Mouse (Mus musculus) hindbrain, postnatal 0 days (tissue): ENCODE data around the gene Eprs. TPM values are rescaled to one million over a fixed set of nuclear protein-coding genes. Genes with fewer than 3 reads are reported as not detected.
"Not testable (repeated sequence)": the region's sequence is repeated elsewhere in the genome, so short reads cannot be mapped to it uniquely, and the experiment has no call there.

Source experiments
- ATAC-seq: fragments of 200-750 bp; cut with Nextera tagmentation; 2 replicates; pipeline ENCODE4 v1.8.0; 2017; ENCODE audit warnings: mild to moderate bottlenecking, moderate TSS enrichment, moderate library complexity
- DNase-seq: peaks from one replicate; pipeline ENCODE4 v3.0.0-alpha.2; 2015; ENCODE audit warnings: low spot score
- H3K27ac ChIP-seq: fragments of 300-500 bp; sonication (generic); 2 replicates; pipeline ENCODE4 v1.5.1; 2014; ENCODE audit warnings: mild to moderate bottlenecking
- H3K27me3 ChIP-seq: fragments of 300-500 bp; sonication (generic); 2 replicates; pipeline ENCODE4 v1.6.1; 2014; ENCODE audit warnings: low read length, mixed read lengths; ENCODE audit not compliant: insufficient read depth
- H3K36me3 ChIP-seq: fragments of 300-500 bp; sonication (generic); 2 replicates; pipeline ENCODE4 v1.6.1; 2014; ENCODE audit warnings: low read length, mixed read lengths; ENCODE audit not compliant: insufficient read depth
- H3K4me1 ChIP-seq: fragments of 300-500 bp; sonication (generic); 2 replicates; pipeline ENCODE4 v1.6.1; 2014; ENCODE audit warnings: antibody characterized with exemption, low read length, mixed read lengths; ENCODE audit not compliant: insufficient read depth
- H3K4me2 ChIP-seq: fragments of 300-500 bp; sonication (generic); 2 replicates; pipeline ENCODE4 v1.6.1; 2014; ENCODE audit warnings: low read depth, mild to moderate bottlenecking, low read length, moderate library complexity, mixed read lengths
- H3K4me3 ChIP-seq: fragments of 300-500 bp; sonication (generic); 2 replicates; pipeline ENCODE4 v1.5.1; 2014; ENCODE audit warnings: low read length
- H3K9ac ChIP-seq: fragments of 300-500 bp; sonication (generic); replicated peaks from 2 replicates; pipeline ENCODE4 v1.6.1; 2014; ENCODE audit warnings: mild to moderate bottlenecking, low read length, moderate library complexity, mixed read lengths
- H3K9me3 ChIP-seq: fragments of 300-500 bp; sonication (generic); 2 replicates; pipeline ENCODE4 v1.6.1; 2016; ENCODE audit warnings: low read length, mixed read lengths
- CTCF ChIP-seq: IDR thresholded peaks from 2 replicates; pipeline ENCODE4 v1.5.1; 2016; ENCODE audit warnings: antibody characterized with exemption, control low read depth, low read depth
- WGBS: fragments of 180-500 bp; shearing (Covaris S2); extraction: QIAGEN DNeasy Blood & Tissue Kit; methylation state at CpG from one replicate; pipeline ENCODE4 v1.1.7; 2014; 5-methylcytosine and 5-hydroxymethylcytosine counted together
- polyA plus RNA-seq: library from polyadenylated mRNA; unstranded; fragments of >200 nt; fragmentation: Nextera tagmentation; extraction: Ambion mirVana; gene quantifications from 2 replicates; pipeline ENCODE4 v1.2.1, GENCODE M21; 2015
- total RNA-seq: library from RNA; depleted of rRNA; stranded (reverse); fragments of >200 nt; gene quantifications from 2 replicates; pipeline ENCODE4 v1.2.3, GENCODE M21; 2014; rRNA removed

The Eprs gene
- total RNA-seq (66.0 and 69.5 TPM in 2 replicates), polyA plus RNA-seq (135 and 138 TPM in 2 replicates)

DNA sequence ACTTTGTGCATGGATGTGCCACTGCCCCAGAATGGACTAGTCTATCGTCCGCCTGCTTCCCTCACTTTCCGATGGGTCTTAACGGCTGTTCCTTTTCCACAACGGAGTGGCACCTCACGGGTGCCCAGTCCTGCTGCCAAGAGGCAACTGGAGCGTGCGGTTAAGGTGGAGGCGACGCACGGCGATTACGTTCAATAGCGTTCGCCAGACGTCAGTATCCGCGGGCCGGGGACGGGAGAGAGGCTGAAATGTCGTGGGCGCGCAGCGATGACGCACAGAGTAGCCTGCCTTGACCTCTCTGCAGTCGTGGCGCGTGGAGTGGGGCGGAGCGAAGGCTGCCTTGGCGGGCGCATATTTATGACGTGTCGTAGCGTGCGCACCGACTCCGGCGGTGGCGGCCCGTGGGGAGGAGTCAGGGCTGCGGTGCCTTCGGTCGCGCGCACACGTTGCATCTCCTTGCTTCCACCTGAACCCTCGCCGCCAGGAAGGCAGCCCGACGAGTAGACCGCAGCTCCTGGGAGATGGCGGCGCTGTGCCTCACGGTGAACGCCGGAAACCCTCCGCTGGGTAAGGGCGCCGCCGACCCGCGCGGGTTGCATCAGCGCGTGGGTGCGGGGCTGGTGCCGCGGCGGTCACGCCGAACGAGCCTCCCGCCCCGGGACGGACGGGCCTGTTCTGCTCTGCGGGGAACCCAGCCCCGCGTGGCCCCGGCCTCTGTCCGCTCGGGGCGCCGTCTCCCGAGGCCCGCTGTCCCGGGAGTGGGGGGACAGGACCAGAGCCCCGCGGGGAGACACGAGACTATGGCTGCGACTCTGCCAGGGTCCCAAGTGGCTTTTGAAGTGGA is at the start of gene Eprs:
Gene Eprs (plus strand): TSS at position 368 of the 844 bp plus-strand sequence.
- ATAC-seq = peak; percentile 99
- H3K4me3 ChIP-seq = peak within 1 kb of the TSS; percentile 87
- peak; percentile 24; the same call in 1 of the 2 replicates for TF ChIP-seq CTCF
- under 1% methylated on average over 91 of the region's 92 CpGs for WGBS
- H3K9ac ChIP-seq = peak within 1 kb of the TSS; percentile 77
- H3K36me3 ChIP-seq = peaks cover 11% of the 10 kb centered on the region
- H3K27me3 ChIP-seq = no peaks in the 10 kb centered on the region
- DNase-seq = peak; percentile 100
- H3K4me2 ChIP-seq = peak within 1 kb of the TSS; percentile 77
- H3K9me3 ChIP-seq = no peaks in the 10 kb centered on the region
- peaks cover 10% of the 10 kb centered on the region; the same call in 1 of the 2 replicates for H3K4me1 ChIP-seq
- H3K27ac ChIP-seq = peak within 1 kb of the TSS; percentile 91

DNA sequence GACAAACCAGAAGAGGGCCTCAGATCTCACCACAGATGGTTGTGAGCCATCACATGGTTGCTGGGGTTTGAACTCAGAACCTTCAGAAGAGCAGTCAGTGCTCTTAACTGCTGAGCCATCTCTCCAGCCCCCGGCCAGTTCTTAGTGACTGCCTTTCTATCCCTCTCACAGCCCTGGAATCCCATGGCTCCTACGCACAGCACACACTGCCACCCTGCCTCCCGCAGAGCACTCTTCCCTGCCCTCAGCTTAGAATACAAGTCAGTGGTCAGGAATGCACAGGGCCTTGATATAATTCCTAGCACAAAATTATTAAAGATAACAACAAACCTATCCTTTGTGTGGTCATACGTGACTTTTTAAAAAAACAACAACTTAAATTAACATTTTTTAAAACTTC is 48.3 kb upstream of the Eprs start:
- Histone ChIP-seq H3K4me3 (no peak overlapping the region), H3K4me2 (no peak overlapping the region), H3K4me1 (no peaks in the 10 kb centered on the region), H3K9ac (no peak overlapping the region), H3K36me3 (peaks cover 52% of the 10 kb centered on the region), H3K27ac (no peak overlapping the region), H3K27me3 (no peaks in the 10 kb centered on the region), H3K9me3 (no peaks in the 10 kb centered on the region)
- no peak for TF ChIP-seq CTCF
- ATAC-seq = no peak
- DNase-seq = no peak
- 90% methylated on average over 4 of the region's 4 CpGs for WGBS

- ATAC-seq = no peak
- H3K4me1 ChIP-seq = no peaks in the 10 kb centered on the region
- TF ChIP-seq CTCF = no peak
- no peak overlapping the region for H3K4me3 ChIP-seq
- no peak overlapping the region for H3K9ac ChIP-seq
- no peak overlapping the region for H3K27ac ChIP-seq
- no peak for DNase-seq
- H3K9me3 ChIP-seq = no peaks in the 10 kb centered on the region
- no peak overlapping the region for H3K4me2 ChIP-seq
- 84% methylated on average over 16 of the region's 16 CpGs for WGBS
- H3K27me3 ChIP-seq = no peaks in the 10 kb centered on the region
- peaks cover 62% of the 10 kb centered on the region for H3K36me3 ChIP-seq
Observed at GRCm38 (mm10) chr1:185315846-185316568, 46.8 kb upstream of the Eprs start.

GRCm38 (mm10) chr1:185327754-185328345 is 35.0 kb upstream of the Eprs start:
- not testable (repeated sequence) for DNase-seq, H3K4me1 ChIP-seq, H3K27me3 ChIP-seq, H3K9me3 ChIP-seq, H3K9ac ChIP-seq, H3K27ac ChIP-seq, ATAC-seq
- Histone ChIP-seq H3K36me3 (peaks cover 32% of the 10 kb centered on the region), H3K4me2 (peak overlapping the region; percentile 83), H3K4me3 (peak overlapping the region; percentile 84; the same call in 1 of the 2 replicates)
- 57% methylated on average over 3 of the region's 3 CpGs for WGBS

DNA sequence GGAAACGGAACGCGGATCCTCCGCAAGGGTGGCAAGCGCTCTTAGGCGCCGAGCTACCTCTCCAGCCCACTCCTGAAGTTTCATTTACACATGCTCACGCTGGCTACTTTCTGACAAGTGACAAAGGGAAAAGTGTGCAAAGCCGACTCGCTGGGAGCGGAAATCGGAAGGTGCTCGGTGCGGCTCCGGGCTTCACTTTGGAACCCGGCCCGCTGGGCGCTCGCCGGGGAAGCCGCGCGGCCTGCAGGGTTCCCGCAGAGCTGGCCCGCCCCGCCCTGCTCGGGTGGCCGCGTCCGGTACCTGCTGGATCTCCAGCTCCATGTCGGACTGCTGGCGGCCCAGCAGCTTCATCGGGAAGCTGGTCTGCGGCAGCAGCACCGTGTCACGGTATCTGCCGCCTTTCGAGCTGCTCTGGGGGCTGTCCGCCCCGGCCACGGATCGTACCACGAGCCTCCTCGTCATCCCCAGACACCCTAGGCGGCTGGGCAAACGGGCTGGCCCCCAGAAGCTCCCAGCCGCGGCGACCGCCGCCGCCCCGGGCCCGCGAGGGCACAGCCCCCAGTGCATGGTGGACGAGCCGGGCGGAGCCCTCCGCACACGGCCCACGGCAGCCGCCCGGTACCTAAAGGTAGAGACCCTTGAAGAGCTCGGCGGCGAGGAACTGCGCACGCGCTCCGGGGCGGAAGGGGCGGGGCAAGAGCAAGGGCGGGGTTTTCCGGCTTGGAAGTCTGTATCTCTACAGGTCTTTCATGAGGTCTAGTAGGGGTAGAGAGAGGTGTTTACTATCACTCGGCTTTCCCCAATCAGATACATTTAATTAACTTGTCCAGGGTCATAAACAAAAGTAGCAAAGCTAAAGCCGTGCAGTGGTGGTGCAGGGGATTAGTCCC is 33.9 kb upstream of the Eprs start, which contains the start of gene Iars2:
Gene Iars2 (minus strand): TSS at position 676 of the 890 bp plus-strand sequence.
- H3K4me1 ChIP-seq = peaks cover 5% of the 10 kb centered on the region; the same call in 1 of the 2 replicates
- H3K9me3 ChIP-seq = no peaks in the 10 kb centered on the region
- TF ChIP-seq CTCF = no peak
- H3K27me3 ChIP-seq = no peaks in the 10 kb centered on the region
- WGBS = under 1% methylated on average over 70 of the region's 76 CpGs
- peak within 1 kb of the TSS; percentile 84 for H3K4me3 ChIP-seq
- peak within 1 kb of the TSS; percentile 79 for H3K9ac ChIP-seq
- H3K4me2 ChIP-seq = peak within 1 kb of the TSS; percentile 83
- peak within 1 kb of the TSS; percentile 90 for H3K27ac ChIP-seq
- peaks cover 23% of the 10 kb centered on the region; the same call in 1 of the 2 replicates for H3K36me3 ChIP-seq
- DNase-seq (peak; percentile 93), ATAC-seq (peak; percentile 91)
